Mouse (Mus musculus) skeletal muscle tissue, postnatal 0 days (tissue): ENCODE results near the gene Fbxl4. TPM values are rescaled to one million over a fixed set of nuclear protein-coding genes. Genes with fewer than 3 reads are reported as not detected.

Source experiments
- polyA plus RNA-seq: library from polyadenylated mRNA; unstranded; fragments of >200 nt; fragmentation: Nextera tagmentation; extraction: Ambion mirVana; gene quantifications from 2 replicates; pipeline ENCODE4 v1.2.1, GENCODE M21; 2015

Fbxl4 gene
- 12.3 and 15.5 TPM in 2 replicates for polyA plus RNA-seq

GRCm38 (mm10) chr4:22357266-22357930 lies at the start of gene Fbxl4:
TSS of gene Fbxl4 (plus strand) at chr4:22357543.

Other genes starting within 250 kb of the Fbxl4 start
- gene Pou3f2, start 130.8 kb downstream of the Fbxl4 start, polyA plus RNA-seq = 0.05 and 0.15 TPM in 2 replicates